Mouse (Mus musculus) E14TG2a.4 (cell line): ENCODE measurements at regions not wholly inside any gene's neighbourhood (a gene's known extent, or its start where the extent isn't known, plus 50 kb on each side); places are given as distances from the start of the nearest gene placed in this dataset.

Source experiments
- H3K27me3 ChIP-seq: 2 replicates; pipeline ENCODE4 v1.6.1; 2014; ENCODE audit warnings: low read length, control low read depth; ENCODE audit not compliant: insufficient read depth
- H3K36me3 ChIP-seq: 2 replicates; pipeline ENCODE4 v1.6.1; 2014; ENCODE audit warnings: low read length, control low read depth; ENCODE audit not compliant: insufficient read depth
- H3K4me1 ChIP-seq: replicated peaks from 2 replicates; pipeline ENCODE4 v1.6.1; 2014; ENCODE audit warnings: low read depth, low read length, control low read depth
- H3K4me3 ChIP-seq: replicated peaks from 2 replicates; pipeline ENCODE4 v1.5.1; 2014; ENCODE audit warnings: mild to moderate bottlenecking, low read length
- H3K9me3 ChIP-seq: 2 replicates; pipeline ENCODE4 v1.6.1; 2014; ENCODE audit warnings: low read length, control low read depth
- CTCF ChIP-seq: conservative IDR thresholded peaks from 2 replicates; pipeline ENCODE4 v1.5.1; 2014; ENCODE audit warnings: low read length
- NANOG ChIP-seq: IDR thresholded peaks from 2 replicates; pipeline ENCODE4 v1.6.1; 2014; ENCODE audit warnings: borderline replicate concordance, low read length, mixed read lengths
- POU5F1 ChIP-seq: IDR thresholded peaks from 2 replicates; pipeline ENCODE4 v1.6.1; 2014; ENCODE audit warnings: low read length, borderline replicate concordance

DNA sequence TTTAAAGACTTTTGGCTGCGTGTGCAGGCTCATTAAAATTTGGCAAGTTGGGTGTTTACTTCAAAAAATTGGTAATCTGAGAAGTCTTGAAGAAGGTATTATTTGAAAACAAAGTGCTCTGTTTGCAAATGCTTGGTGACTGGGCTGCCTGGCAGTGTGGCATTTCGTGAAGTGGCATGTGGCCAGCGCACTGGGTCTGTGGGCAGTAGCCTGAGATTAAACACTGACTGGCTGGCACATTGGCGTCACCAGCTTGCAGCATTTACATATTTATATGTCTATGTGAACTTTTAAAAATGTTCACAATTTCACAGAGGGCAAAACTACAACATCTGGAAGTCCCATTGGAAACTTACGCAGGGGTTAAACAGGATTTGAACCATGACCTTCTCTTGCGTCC lies 261.3 kb downstream of the Trib2 start:
- no peak overlapping the region for H3K4me3 ChIP-seq
- no peak for TF ChIP-seq POU5F1
- TF ChIP-seq NANOG = no peak
- TF ChIP-seq CTCF = no peak
- H3K36me3 ChIP-seq = no peaks in the 10 kb centered on the region

DNA sequence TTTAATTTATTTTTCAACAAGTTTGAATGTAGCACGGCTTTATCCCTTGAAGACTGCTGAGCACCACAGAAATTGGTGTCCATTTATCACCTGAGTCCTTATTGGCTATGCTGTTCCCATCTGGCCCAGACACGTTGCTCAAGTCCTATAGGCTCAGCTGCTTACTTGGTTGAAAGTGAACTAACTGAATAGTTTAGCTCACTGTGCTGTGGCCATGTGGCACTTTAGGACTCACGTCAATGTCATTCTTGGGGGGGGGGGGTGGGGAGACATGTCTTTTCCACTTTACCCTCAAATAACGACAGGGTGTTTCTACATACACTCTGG lies 263.1 kb downstream of the Trib2 start:
- H3K4me3 ChIP-seq = no peak overlapping the region
- no peaks in the 10 kb centered on the region for H3K27me3 ChIP-seq
- no peaks in the 10 kb centered on the region for H3K36me3 ChIP-seq
- H3K4me1 ChIP-seq = no peaks in the 10 kb centered on the region
- peaks cover 2% of the 10 kb centered on the region; the same call in 1 of the 2 replicates for H3K9me3 ChIP-seq
- TF ChIP-seq NANOG = no peak
- TF ChIP-seq CTCF = no peak
- TF ChIP-seq POU5F1 = no peak

More for the DNA sequence above, 261.3 kb downstream of the Trib2 start:
- peaks cover 2% of the 10 kb centered on the region; the same call in 1 of the 2 replicates for H3K9me3 ChIP-seq
- no peaks in the 10 kb centered on the region for H3K27me3 ChIP-seq
- H3K4me1 ChIP-seq = no peaks in the 10 kb centered on the region

GRCm38 (mm10) chr12:15552979-15553680 lies 263.6 kb downstream of the Trib2 start:
- TF ChIP-seq CTCF (no peak), POU5F1 (no peak), NANOG (no peak)
- Histone ChIP-seq H3K36me3 (no peaks in the 10 kb centered on the region), H3K4me1 (no peaks in the 10 kb centered on the region), H3K27me3 (no peaks in the 10 kb centered on the region), H3K4me3 (no peak overlapping the region), H3K9me3 (peaks cover 2% of the 10 kb centered on the region; the same call in 1 of the 2 replicates)

DNA sequence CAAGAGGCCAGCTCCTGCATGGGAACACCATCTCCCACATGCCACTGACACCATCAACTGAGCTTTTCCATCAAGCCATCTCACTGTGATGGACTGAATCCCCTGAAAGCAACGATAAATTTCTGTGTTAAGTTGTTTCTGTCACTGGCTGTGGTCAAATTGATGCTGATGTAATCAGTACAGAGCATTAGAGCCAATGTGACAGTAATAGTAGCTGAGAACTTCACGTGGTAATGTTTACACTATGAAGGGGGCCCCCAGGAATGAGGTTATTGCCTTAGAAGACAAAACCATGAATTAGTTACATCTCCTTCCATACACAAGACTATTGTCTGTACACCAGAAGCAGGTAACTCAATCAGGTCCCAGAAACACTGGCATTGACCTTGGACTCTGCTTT lies 264.5 kb downstream of the Trib2 start:
- no peak overlapping the region for H3K4me3 ChIP-seq
- H3K36me3 ChIP-seq = no peaks in the 10 kb centered on the region
- TF ChIP-seq CTCF (no peak), NANOG (no peak), POU5F1 (no peak)
- peaks cover 2% of the 10 kb centered on the region; the same call in 1 of the 2 replicates for H3K9me3 ChIP-seq
- H3K4me1 ChIP-seq = no peaks in the 10 kb centered on the region
- H3K27me3 ChIP-seq = no peaks in the 10 kb centered on the region

- H3K4me1 ChIP-seq = no peaks in the 10 kb centered on the region
- peaks cover 2% of the 10 kb centered on the region; the same call in 1 of the 2 replicates for H3K9me3 ChIP-seq
- no peak overlapping the region for H3K4me3 ChIP-seq
- TF ChIP-seq POU5F1 (no peak), NANOG (no peak), CTCF (no peak)
- no peaks in the 10 kb centered on the region for H3K27me3 ChIP-seq
- H3K36me3 ChIP-seq = no peaks in the 10 kb centered on the region
Observed at GRCm38 (mm10) chr12:15551281-15551900, 265.3 kb downstream of the Trib2 start.

DNA sequence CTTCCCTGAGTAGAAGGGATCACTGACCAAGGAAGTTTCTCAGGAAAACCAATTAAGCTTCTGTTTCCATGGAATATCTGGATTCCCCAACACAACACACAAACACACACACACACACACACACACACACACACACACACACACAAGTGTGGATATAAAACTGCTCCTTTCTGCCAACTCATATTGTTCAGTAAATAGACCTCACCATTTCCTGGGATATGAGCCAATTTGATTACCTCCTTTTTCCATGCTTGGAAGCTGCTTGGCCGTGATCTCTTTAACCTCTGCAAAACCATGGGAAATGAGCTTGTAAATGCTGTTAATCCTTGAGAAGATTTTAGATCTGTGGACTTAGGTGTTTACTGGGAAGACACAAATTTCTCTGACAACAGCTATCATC lies 272.4 kb downstream of the Trib2 start:
- Histone ChIP-seq H3K4me3 (no peak overlapping the region), H3K27me3 (no peaks in the 10 kb centered on the region), H3K4me1 (no peaks in the 10 kb centered on the region), H3K36me3 (no peaks in the 10 kb centered on the region), H3K9me3 (no peaks in the 10 kb centered on the region)
- no peak for TF ChIP-seq POU5F1

GRCm38 (mm10) chr12:15542486-15542885 lies 274.2 kb downstream of the Trib2 start:
- TF ChIP-seq POU5F1 (no peak), CTCF (no peak), NANOG (no peak)
- H3K27me3 ChIP-seq = no peaks in the 10 kb centered on the region

GRCm38 (mm10) chr12:15536852-15537368 lies 279.8 kb downstream of the Trib2 start:
- Histone ChIP-seq H3K27me3 (no peaks in the 10 kb centered on the region), H3K9me3 (peaks cover 7% of the 10 kb centered on the region; the same call in 1 of the 2 replicates), H3K4me3 (no peak overlapping the region), H3K36me3 (no peaks in the 10 kb centered on the region), H3K4me1 (no peaks in the 10 kb centered on the region)
- TF ChIP-seq CTCF (no peak), NANOG (no peak), POU5F1 (no peak)

More at GRCm38 (mm10) chr12:15542486-15542885, 274.2 kb downstream of the Trib2 start:
- H3K4me1 ChIP-seq = no peaks in the 10 kb centered on the region
- H3K9me3 ChIP-seq = no peaks in the 10 kb centered on the region
- H3K4me3 ChIP-seq = no peak overlapping the region
- H3K36me3 ChIP-seq = no peaks in the 10 kb centered on the region
